Mouse (Mus musculus) heart, postnatal 0 days (tissue): ENCODE results near the gene Prodh2. TPM values are rescaled to one million over a fixed set of nuclear protein-coding genes. Genes with fewer than 3 reads are reported as not detected.

Source experiments
- ATAC-seq: fragments of 200-750 bp; cut with Nextera tagmentation; 2 replicates; pipeline ENCODE4 v1.8.0; 2017; ENCODE audit warnings: low read depth, moderate number of reproducible peaks, moderate library complexity; ENCODE audit not compliant: insufficient read depth
- DNase-seq: peaks from one replicate; pipeline ENCODE4 v3.0.0-alpha.2; 2016; ENCODE audit warnings: low spot score
- H3K27ac ChIP-seq: fragments of 300-500 bp; sonication (generic); 2 replicates; pipeline ENCODE4 v1.5.1; 2014; ENCODE audit warnings: low read depth, mild to moderate bottlenecking
- H3K27me3 ChIP-seq: fragments of 300-500 bp; sonication (generic); 2 replicates; pipeline ENCODE4 v1.6.1; 2014; ENCODE audit warnings: low read length, mixed read lengths; ENCODE audit not compliant: control insufficient read depth, insufficient read depth
- H3K36me3 ChIP-seq: fragments of 300-500 bp; sonication (generic); replicated peaks from 2 replicates; pipeline ENCODE4 v1.6.1; 2014; ENCODE audit warnings: low read length, mixed read lengths; ENCODE audit not compliant: control insufficient read depth, insufficient read depth
- H3K4me1 ChIP-seq: fragments of 300-500 bp; sonication (generic); 2 replicates; pipeline ENCODE4 v1.6.1; 2014; ENCODE audit warnings: antibody characterized with exemption; ENCODE audit not compliant: control insufficient read depth, insufficient read depth
- H3K4me2 ChIP-seq: fragments of 300-500 bp; sonication (generic); 2 replicates; pipeline ENCODE4 v1.6.1; 2014; ENCODE audit warnings: low read depth, mild to moderate bottlenecking, low read length, moderate library complexity
- H3K4me3 ChIP-seq: fragments of 300-500 bp; sonication (generic); 2 replicates; pipeline ENCODE4 v1.5.1; 2014; ENCODE audit warnings: low read depth, low read length
- H3K9ac ChIP-seq: fragments of 300-500 bp; sonication (generic); replicated peaks from 2 replicates; pipeline ENCODE4 v1.6.1; 2014; ENCODE audit warnings: low read depth, low read length, mixed read lengths
- H3K9me3 ChIP-seq: fragments of 300-500 bp; sonication (generic); replicated peaks from 2 replicates; pipeline ENCODE4 v1.6.1; 2016; ENCODE audit warnings: low read length; ENCODE audit not compliant: control insufficient read depth
- CTCF ChIP-seq: IDR thresholded peaks from 2 replicates; pipeline ENCODE4 v1.5.1; 2016; ENCODE audit warnings: antibody characterized with exemption, control low read depth, low read depth
- EP300 ChIP-seq: IDR thresholded peaks from 2 replicates; pipeline ENCODE4 v1.6.1; 2016; ENCODE audit warnings: antibody characterized with exemption, low read depth
- WGBS: fragments of 180-500 bp; shearing (Covaris S2); extraction: QIAGEN DNeasy Blood & Tissue Kit; methylation state at CpG from one replicate; pipeline ENCODE4 v1.1.7; 2014; 5-methylcytosine and 5-hydroxymethylcytosine counted together
- polyA plus RNA-seq: library from polyadenylated mRNA; unstranded; fragments of >200 nt; fragmentation: Nextera tagmentation; extraction: Ambion mirVana; gene quantifications from 2 replicates; pipeline ENCODE4 v1.2.1, GENCODE M21; 2015
- total RNA-seq: library from RNA; depleted of rRNA; stranded (reverse); fragments of >200 nt; gene quantifications from 2 replicates; pipeline ENCODE4 v1.2.3, GENCODE M21; 2014; ENCODE audit warnings: low replicate concordance

Prodh2 gene
- total and polyA plus RNA-seq, 2 experiments from 2014 or later: not detected

DNA sequence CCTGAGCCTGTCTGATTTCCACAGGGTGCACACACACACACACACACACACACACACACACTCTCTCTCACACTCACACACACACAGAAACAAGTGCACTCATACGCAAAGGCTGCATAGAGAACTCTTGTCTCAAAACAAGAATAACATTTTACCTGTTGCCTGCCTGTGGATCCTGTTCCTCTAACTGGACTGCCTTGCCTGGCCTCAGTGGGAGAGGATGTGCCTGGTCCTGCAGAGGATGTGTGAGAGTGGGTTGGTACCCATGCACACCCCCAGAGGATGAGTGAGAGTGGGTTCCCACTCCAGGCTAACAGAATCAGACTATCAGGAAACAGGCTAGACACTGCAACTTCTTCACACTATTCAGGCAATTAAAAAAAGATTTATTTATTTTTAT is 57.2 kb downstream of the Prodh2 start:
- H3K36me3 ChIP-seq: peaks cover 30% of the 10 kb centered on the region
- no peak for ATAC-seq

DNA sequence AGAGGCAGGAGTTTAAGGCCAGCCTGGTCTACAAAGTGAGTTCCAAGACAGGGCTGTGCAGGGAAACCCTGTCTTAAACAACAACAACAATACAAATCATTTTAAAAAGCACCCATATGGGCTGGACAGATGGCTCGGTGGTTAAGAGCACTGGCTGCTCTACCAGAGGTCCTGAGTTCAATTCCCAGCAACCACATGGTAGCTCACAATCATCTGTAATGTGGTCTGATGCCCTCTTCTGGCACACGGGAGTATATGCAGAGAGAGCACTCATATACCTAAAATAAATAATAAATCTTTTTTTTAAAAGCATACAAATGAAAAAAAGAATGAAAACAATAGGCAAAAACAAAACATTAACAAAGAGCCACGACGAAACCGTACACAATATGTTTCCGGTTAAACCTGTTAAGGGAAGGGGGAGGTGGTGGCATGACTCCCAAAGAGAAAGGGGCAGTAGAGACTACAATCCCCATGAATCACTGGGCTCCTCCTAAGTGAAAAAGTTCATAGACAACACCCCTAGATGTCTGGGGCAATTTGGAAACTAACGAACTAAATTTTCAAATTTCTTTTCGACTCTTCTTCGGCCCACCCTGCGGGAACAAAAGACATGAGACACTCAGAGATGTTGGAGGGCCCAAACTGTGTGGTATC is 58.2 kb downstream of the Prodh2 start:
- under 1% methylated on average over 10 of the region's 10 CpGs for WGBS
- Histone ChIP-seq H3K27ac (peak overlapping the region; percentile 97), H3K9me3 (no peaks in the 10 kb centered on the region), H3K36me3 (peaks cover 32% of the 10 kb centered on the region), H3K4me3 (peak overlapping the region; percentile 80), H3K27me3 (no peaks in the 10 kb centered on the region), H3K9ac (peak overlapping the region; percentile 55), H3K4me2 (peak overlapping the region; percentile 79), H3K4me1 (0 out of 2 replicates have a peak, but pooled peaks cover 5% of the 10 kb centered on the region)
- DNase-seq (peak; percentile 82), ATAC-seq (peak; percentile 53)
- TF ChIP-seq CTCF: peak; percentile 49
- no peak for TF ChIP-seq EP300

More for the DNA sequence above, 57.2 kb downstream of the Prodh2 start:
- Histone ChIP-seq H3K9me3 (no peaks in the 10 kb centered on the region), H3K27ac (no peak overlapping the region), H3K4me3 (no peak overlapping the region), H3K4me1 (0 out of 2 replicates have a peak, but pooled peaks cover 5% of the 10 kb centered on the region), H3K9ac (no peak overlapping the region), H3K4me2 (no peak overlapping the region), H3K27me3 (no peaks in the 10 kb centered on the region)
- DNase-seq: no peak
- TF ChIP-seq EP300 (no peak), CTCF (no peak)
- 93% methylated on average over 1 of the region's 1 CpGs for WGBS

DNA sequence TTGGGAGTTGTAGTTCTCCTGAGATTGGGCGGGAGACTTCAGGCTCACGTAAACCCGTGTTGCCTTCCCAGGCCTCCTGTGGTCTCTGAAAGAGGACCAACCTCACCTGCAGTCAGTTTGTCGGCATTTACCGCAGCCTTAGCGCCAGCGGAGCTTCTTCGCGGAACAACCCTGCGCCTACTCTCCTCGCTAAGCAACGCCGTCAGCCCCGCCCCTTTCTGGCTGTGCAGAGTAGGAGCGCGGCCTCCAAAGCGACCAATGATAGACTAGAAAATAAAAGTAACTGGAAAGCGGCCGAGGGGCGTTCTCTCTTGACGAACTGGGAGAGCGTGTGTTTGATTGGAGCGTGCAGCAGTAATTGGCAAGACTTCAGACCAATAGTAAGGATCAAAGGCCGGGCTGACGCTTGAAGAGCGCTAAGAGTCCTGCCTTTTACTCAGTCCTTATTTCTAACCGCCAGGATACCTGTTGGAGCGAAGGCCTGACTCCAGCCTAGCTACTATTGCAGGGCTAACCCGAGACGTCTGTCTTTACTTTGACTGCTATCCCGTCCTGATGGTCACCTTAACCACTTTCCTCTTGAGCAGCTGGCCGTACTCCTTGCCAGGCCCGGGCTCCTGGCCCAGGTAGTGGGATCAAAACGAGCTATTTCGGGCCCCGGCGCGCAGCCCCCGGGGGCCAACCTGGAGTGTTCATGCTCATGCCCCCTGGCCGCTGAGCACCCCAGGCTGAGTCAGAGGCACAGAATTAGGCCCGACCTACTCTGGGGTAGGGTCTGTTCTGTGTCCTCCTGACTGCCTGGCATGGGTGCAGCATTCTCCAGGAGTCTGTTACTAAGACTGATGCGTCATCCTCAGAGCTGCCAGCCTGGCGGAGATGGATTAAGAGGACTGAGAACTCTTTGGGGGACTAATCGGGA is 58.9 kb downstream of the Prodh2 start, which contains the start of the genes Hspb6 and Proser3:
Gene Hspb6 (plus strand): TSS at position 77 of the 919 bp plus-strand sequence.
Gene Proser3 (minus strand): TSS at position 198 of the 919 bp plus-strand sequence.
- H3K27me3 ChIP-seq: no peaks in the 10 kb centered on the region
- H3K9me3 ChIP-seq: no peaks in the 10 kb centered on the region
- H3K4me1 ChIP-seq: 0 out of 2 replicates have a peak, but pooled peaks cover 5% of the 10 kb centered on the region
- peak within 1 kb of the TSS; percentile 97 for H3K27ac ChIP-seq
- under 1% methylated on average over 44 of the region's 44 CpGs for WGBS
- TF ChIP-seq CTCF: no peak
- TF ChIP-seq EP300: peak; percentile 46; the same call in 1 of the 2 replicates
- peak within 1 kb of the TSS; percentile 79 for H3K9ac ChIP-seq
- peak; percentile 99 for DNase-seq
- ATAC-seq: peak; percentile 91
- peaks cover 37% of the 10 kb centered on the region for H3K36me3 ChIP-seq
- peak within 1 kb of the TSS; percentile 79 for H3K4me2 ChIP-seq
- H3K4me3 ChIP-seq: peak within 1 kb of the TSS; percentile 80

DNA sequence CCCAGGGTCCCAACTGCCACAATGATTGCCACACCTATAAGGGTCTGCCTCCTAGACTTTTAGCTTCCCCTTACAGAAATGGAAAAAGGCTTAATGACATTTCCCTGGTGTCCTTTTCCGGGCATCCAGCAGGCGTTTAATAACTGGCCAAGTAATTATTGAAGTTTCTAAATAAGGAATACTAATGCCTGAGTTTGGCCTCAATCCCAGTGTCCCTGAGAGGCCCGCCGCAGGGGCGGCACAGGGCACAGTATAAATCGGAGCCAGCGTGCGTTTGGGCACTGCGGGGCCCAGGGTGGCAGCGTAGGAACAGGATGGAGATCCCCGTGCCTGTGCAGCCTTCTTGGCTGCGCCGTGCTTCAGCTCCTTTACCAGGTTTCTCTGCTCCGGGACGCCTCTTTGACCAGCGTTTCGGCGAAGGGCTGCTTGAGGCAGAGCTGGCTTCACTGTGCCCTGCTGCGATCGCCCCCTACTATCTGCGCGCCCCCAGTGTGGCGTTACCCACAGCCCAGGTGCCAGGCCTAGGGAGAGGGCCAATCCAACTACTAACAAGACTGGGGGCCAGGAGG is 59.7 kb downstream of the Prodh2 start:
- Histone ChIP-seq H3K27me3 (no peaks in the 10 kb centered on the region), H3K27ac (peak overlapping the region; percentile 97), H3K4me1 (peaks cover 7% of the 10 kb centered on the region), H3K9me3 (no peaks in the 10 kb centered on the region), H3K4me2 (peak overlapping the region; percentile 79), H3K4me3 (peak overlapping the region; percentile 80), H3K9ac (peak overlapping the region; percentile 79), H3K36me3 (peaks cover 34% of the 10 kb centered on the region)
- peak; percentile 76 for DNase-seq
- TF ChIP-seq EP300 (no peak), CTCF (no peak)
- peak; percentile 64 for ATAC-seq
- WGBS: 1% methylated on average over 23 of the region's 23 CpGs

DNA sequence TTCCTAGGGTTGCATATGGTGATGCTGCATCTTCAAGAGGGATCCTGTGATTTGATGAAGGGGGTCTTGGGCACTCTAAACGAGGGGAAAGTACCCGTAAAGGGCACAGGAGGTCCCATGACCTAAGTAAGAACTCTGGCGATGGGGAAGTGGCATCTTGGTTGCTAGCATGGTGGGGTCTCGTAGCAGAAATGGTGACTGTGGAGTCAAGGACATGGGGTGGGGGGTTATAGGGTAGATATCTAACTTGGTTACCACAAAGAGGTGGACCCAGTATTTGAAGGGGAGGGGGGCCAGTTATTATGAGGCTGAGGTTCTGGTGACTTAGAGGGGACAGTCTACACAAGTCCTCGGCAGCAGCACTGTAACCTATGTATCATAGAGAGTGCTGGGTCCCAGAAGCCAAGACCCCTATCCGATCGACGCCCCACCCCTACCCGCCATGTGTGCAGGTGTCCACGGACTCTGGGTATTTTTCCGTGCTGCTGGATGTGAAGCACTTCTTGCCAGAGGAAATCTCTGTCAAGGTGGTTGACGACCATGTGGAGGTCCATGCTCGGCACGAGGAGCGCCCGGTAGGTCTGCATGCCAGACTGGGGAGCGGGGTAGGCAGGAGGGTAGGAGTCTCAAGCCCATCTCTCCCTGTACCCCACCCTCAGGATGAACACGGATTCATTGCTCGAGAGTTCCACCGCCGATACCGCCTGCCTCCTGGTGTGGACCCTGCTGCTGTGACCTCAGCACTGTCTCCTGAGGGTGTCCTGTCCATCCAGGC is 60.6 kb downstream of the Prodh2 start:
- Histone ChIP-seq H3K9me3 (no peaks in the 10 kb centered on the region), H3K4me2 (peak overlapping the region; percentile 79), H3K9ac (peak overlapping the region; percentile 79), H3K36me3 (peaks cover 29% of the 10 kb centered on the region), H3K4me1 (peaks cover 16% of the 10 kb centered on the region), H3K27ac (peak overlapping the region; percentile 97), H3K27me3 (no peaks in the 10 kb centered on the region), H3K4me3 (peak overlapping the region; percentile 80)
- no peak for ATAC-seq
- no peak for DNase-seq
- WGBS: 79% methylated on average over 22 of the region's 22 CpGs
- 0 out of 2 replicates have a peak, but pooled peaks have one; percentile 27 for TF ChIP-seq EP300
- TF ChIP-seq CTCF: no peak
